Mouse (Mus musculus) lung, embryonic 14.5 days (tissue): ENCODE results near the gene Hacd2. TPM values are rescaled to one million over a fixed set of nuclear protein-coding genes. Genes with fewer than 3 reads are reported as not detected.
A peak's percentile ranks its signal among the peaks of the same experiment; 100 is the strongest.

ENCODE experiments used
- ATAC-seq: fragments of 200-750 bp; cut with Nextera tagmentation; 2 replicates; pipeline ENCODE4 v1.8.0; 2017; ENCODE audit warnings: mild to moderate bottlenecking, moderate TSS enrichment, moderate library complexity; ENCODE audit not compliant: insufficient read depth
- DNase-seq: peaks from one replicate; pipeline ENCODE4 v3.0.0-alpha.2; 2015
- H3K27ac ChIP-seq: fragments of 300-500 bp; sonication (generic); 2 replicates; pipeline ENCODE4 v1.5.1; 2014; ENCODE audit warnings: low read depth, mild to moderate bottlenecking, moderate library complexity
- H3K27me3 ChIP-seq: fragments of 300-500 bp; sonication (generic); 2 replicates; pipeline ENCODE4 v1.6.1; 2014; ENCODE audit warnings: low read length, control low read depth; ENCODE audit not compliant: insufficient read depth
- H3K36me3 ChIP-seq: fragments of 300-500 bp; sonication (generic); 2 replicates; pipeline ENCODE4 v1.6.1; 2014; ENCODE audit warnings: control low read depth; ENCODE audit not compliant: insufficient read depth
- H3K4me1 ChIP-seq: fragments of 300-500 bp; sonication (generic); 2 replicates; pipeline ENCODE4 v1.6.1; 2014; ENCODE audit warnings: antibody characterized with exemption, control low read depth; ENCODE audit not compliant: insufficient read depth
- H3K4me2 ChIP-seq: fragments of 300-500 bp; sonication (generic); 2 replicates; pipeline ENCODE4 v1.6.1; 2014; ENCODE audit warnings: mild to moderate bottlenecking
- H3K4me3 ChIP-seq: fragments of 300-500 bp; sonication (generic); 2 replicates; pipeline ENCODE4 v1.5.1; 2014; ENCODE audit warnings: low read depth, low read length
- H3K9ac ChIP-seq: fragments of 300-500 bp; sonication (generic); 2 replicates; pipeline ENCODE4 v1.6.1; 2014
- H3K9me3 ChIP-seq: fragments of 300-500 bp; sonication (generic); 2 replicates; pipeline ENCODE4 v1.6.1; 2016; ENCODE audit warnings: low read depth, low read length, control low read depth
- CTCF ChIP-seq: IDR thresholded peaks from 2 replicates; pipeline ENCODE4 v1.5.1; 2016; ENCODE audit warnings: antibody characterized with exemption, low read depth
- WGBS: fragments of 180-500 bp; shearing (Covaris S2); extraction: QIAGEN DNeasy Blood & Tissue Kit; methylation state at CpG from one replicate; pipeline ENCODE4 v1.1.7; 2014; 5-methylcytosine and 5-hydroxymethylcytosine counted together
- polyA plus RNA-seq: library from polyadenylated mRNA; unstranded; fragments of >200 nt; fragmentation: Nextera tagmentation; extraction: Ambion mirVana; gene quantifications from 2 replicates; pipeline ENCODE4 v1.2.1, GENCODE M21; 2014

Hacd2 gene
- 49.7 and 50.8 TPM in 2 replicates for polyA plus RNA-seq

DNA sequence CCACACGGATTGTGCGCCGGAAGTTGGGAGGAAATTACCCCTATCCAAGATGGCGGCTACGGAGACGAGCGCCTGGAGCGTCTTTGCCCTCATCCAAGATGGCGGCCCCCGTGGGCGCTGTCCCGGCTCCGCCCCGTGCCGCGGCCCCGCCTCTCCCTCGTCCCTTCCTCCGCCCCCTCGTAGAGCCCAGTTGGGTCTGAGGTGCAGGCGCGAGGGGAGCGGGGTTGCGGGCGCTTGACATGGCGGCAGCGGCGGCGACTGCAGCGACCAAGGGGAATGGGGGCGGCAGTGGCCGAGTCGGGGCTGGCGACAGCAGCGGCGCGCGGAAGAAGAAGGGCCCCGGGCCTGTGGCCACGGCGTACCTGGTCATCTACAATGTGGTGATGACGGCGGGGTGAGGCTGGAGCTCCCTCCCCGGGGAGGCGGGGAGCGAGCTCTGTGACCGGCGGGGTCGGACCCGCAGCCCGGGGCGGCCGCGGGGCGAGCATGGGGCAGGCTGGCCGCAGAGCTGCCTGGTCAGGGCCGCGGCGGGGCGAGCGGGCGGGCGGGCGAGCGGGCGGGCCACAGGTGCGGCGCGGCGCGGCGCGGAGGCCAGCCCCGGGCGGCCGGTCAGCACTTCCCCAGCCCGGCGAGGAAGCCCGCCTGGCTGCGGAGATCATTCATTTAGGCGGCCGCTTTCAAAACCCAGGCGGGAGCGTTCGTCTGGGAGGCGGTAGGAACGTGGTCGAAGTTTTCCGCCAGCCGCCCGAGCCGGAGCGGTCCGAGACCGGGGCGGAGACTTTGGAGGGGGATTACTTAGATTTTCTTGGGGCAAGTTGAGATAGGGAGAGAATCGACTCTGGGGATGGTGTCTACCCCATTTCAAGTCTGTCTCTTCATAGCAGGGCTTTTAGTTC is at the start of gene Hacd2:
TSS of gene Hacd2 (plus strand) at position 187 of the 896 bp plus-strand sequence.
- Histone ChIP-seq H3K9me3 (no peaks in the 10 kb centered on the region), H3K9ac (peak within 1 kb of the TSS; percentile 87), H3K4me2 (peak within 1 kb of the TSS; percentile 73), H3K27ac (peak within 1 kb of the TSS; percentile 82), H3K4me3 (peak within 1 kb of the TSS; percentile 87), H3K4me1 (no peaks in the 10 kb centered on the region), H3K36me3 (no peaks in the 10 kb centered on the region), H3K27me3 (peaks cover 5% of the 10 kb centered on the region; the same call in 1 of the 2 replicates)
- peak; percentile 99 for ATAC-seq
- no peak for TF ChIP-seq CTCF
- WGBS, result under 1% methylated on average over 94 of the region's 97 CpGs
- peak; percentile 97 for DNase-seq

DNA sequence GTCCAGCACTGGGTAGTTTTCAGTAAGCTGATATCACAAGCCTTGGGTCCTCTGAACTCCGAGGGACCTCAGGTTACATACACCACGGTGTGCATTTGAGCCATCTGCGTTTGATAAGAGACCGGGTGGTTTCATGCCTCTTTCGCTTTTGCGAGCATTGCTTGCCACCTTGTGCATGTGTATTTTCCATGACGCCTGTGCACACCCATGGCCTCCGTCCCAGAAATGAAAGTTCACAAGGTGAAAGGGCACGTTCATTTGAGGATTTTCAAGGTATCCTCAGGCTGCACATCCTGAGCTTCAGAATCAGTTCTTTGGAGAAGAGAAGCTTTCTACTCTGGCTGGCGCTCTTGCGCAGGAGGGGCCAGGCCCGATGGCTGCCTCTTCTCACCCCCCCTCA is 49.8 kb upstream of the Hacd2 start:
- TF ChIP-seq CTCF, result no peak
- no peak overlapping the region for H3K9ac ChIP-seq
- no peaks in the 10 kb centered on the region for H3K9me3 ChIP-seq
- DNase-seq, result no peak
- peaks cover 70% of the 10 kb centered on the region for H3K36me3 ChIP-seq
- H3K4me1 ChIP-seq, result no peaks in the 10 kb centered on the region
- H3K4me2 ChIP-seq, result no peak overlapping the region
- WGBS, result 74% methylated on average over 12 of the region's 12 CpGs
- ATAC-seq, result no peak
- no peaks in the 10 kb centered on the region for H3K27me3 ChIP-seq
- H3K4me3 ChIP-seq, result no peak overlapping the region
- no peak overlapping the region for H3K27ac ChIP-seq

DNA sequence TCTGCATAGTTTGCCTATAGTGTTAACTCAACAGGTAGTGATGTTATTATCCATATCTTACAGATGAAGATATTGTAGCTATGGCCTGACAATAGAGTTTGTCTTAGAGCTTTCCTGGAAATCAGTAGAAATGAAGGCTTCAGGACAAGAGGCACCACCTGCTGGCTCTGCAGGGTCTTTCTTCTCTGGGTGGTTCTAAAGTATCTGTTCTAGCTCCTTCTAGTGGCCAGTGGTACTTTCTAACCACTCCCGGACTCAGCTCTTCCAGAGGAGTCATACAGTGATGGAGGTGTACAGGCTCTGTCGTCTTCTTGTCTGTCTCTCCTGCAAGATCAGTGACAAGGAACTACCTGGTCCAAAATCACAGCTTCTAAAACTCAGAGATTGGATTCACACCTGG is 46.7 kb upstream of the Hacd2 start:
- Histone ChIP-seq H3K9ac (no peak overlapping the region), H3K27ac (no peak overlapping the region), H3K9me3 (no peaks in the 10 kb centered on the region), H3K4me1 (no peaks in the 10 kb centered on the region), H3K4me3 (no peak overlapping the region), H3K4me2 (no peak overlapping the region), H3K36me3 (peaks cover 80% of the 10 kb centered on the region), H3K27me3 (no peaks in the 10 kb centered on the region)
- peak; percentile 55 for TF ChIP-seq CTCF
- 34% methylated on average over 2 of the region's 2 CpGs for WGBS
- DNase-seq (peak; percentile 59), ATAC-seq (no peak; the same call in 1 of the 2 replicates)

DNA sequence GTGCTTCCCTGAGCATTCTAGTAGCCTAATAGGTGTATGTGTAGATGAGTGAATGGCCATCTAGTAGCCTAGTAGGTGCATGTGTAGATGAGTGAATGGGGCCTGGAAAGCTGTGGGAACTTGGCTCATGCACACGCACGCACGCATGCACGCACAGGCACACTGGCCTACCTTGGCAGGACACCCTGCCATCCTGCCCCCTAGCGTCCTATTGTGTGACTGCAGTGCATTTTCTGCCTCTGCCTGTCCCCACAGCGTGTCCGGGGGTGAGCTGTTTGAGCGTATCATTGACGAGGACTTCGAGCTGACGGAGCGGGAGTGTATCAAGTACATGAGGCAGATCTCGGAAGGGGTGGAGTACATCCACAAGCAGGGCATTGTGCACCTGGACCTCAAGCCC is 45.6 kb upstream of the Hacd2 start:
- Histone ChIP-seq H3K27ac (no peak overlapping the region), H3K36me3 (peaks cover 81% of the 10 kb centered on the region), H3K9me3 (no peaks in the 10 kb centered on the region), H3K4me1 (no peaks in the 10 kb centered on the region), H3K9ac (no peak overlapping the region), H3K4me3 (no peak overlapping the region), H3K4me2 (no peak overlapping the region), H3K27me3 (no peaks in the 10 kb centered on the region)
- DNase-seq (peak; percentile 52), ATAC-seq (no peak)
- peak; percentile 72 for TF ChIP-seq CTCF
- WGBS, result 82% methylated on average over 13 of the region's 13 CpGs

DNA sequence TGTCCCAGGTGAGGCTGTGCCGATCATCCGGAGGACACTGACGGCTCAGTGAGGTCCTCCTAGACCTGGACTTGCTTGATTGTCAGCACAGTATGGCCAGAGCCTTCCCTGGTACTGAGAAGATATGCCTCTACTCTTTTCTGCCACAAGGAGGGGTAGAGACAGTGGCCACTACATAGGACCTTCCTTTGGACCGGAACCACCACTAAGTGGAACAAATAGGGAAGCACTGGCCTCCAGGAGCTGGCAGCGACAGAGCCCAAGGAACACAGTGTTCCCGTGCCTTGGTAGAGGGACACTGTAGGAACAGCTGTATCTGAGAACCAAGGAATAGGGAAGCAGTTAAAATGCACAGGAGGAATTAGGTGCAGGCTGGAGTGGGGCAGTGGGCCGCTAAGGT is 44.2 kb upstream of the Hacd2 start:
- Histone ChIP-seq H3K9ac (no peak overlapping the region), H3K36me3 (peaks cover 80% of the 10 kb centered on the region), H3K4me1 (no peaks in the 10 kb centered on the region), H3K4me2 (no peak overlapping the region), H3K4me3 (no peak overlapping the region), H3K9me3 (no peaks in the 10 kb centered on the region), H3K27ac (no peak overlapping the region), H3K27me3 (no peaks in the 10 kb centered on the region)
- ATAC-seq (no peak), DNase-seq (no peak)
- WGBS, result 91% methylated on average over 7 of the region's 7 CpGs
- TF ChIP-seq CTCF, result no peak

DNA sequence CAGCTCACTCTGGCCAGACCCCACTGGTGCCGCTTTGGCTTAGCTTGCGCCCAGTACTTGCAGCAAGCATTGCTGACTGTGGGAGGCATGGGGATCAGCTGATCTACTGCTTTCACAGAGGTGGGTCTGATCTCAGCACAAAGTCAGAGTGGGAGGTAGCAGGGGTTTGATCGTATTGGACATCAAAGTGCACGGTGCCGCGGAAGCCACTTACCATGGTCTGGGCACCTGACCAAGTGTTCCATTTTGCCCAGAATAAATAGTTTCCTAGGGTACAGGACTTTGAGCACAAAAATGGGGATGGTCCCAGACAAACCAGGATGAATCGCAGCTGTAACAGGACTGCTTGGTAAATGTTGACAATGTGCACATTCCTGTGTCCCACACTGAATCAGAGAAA is 41.2 kb upstream of the Hacd2 start:
- Histone ChIP-seq H3K4me1 (0 out of 2 replicates have a peak, but pooled peaks cover 4% of the 10 kb centered on the region), H3K4me3 (no peak overlapping the region), H3K9ac (no peak overlapping the region), H3K27me3 (no peaks in the 10 kb centered on the region), H3K36me3 (peaks cover 75% of the 10 kb centered on the region), H3K27ac (no peak overlapping the region), H3K9me3 (no peaks in the 10 kb centered on the region), H3K4me2 (no peak overlapping the region)
- ATAC-seq (no peak), DNase-seq (no peak)
- WGBS, result 66% methylated on average over 7 of the region's 7 CpGs
- TF ChIP-seq CTCF, result no peak
